Mouse (Mus musculus): ENCODE data around the gene Arl15. TPM values are rescaled to one million over a fixed set of nuclear protein-coding genes. Genes with fewer than 3 reads are reported as not detected.

The Arl15 gene
- 0.46 and 0.47 TPM in 2 replicates for polyA plus RNA-seq (2012)

GRCm38 (mm10) chr13:113794039-113794704, at the start of gene Arl15:
Gene Arl15 (plus strand): TSS chr13:113794505.

Other genes with a start within 250 kb of the Arl15 start
- 19.1 and 19.3 TPM in 2 replicates for gene Snx18, start 175.9 kb upstream of the Arl15 start, polyA plus RNA-seq (2012)
- gene Hspb3, start 130.8 kb upstream of the Arl15 start, polyA plus RNA-seq (2012): not detected in 2 replicates